Mouse (Mus musculus): ENCODE measurements around the gene Ankrd49. TPM values are rescaled to one million over a fixed set of nuclear protein-coding genes. Genes with fewer than 3 reads are reported as not detected.

The Ankrd49 gene
- polyA plus RNA-seq, 1 experiment from 2014 or later, result 21.0 TPM

- Histone ChIP-seq H3K27ac (ENCODE audit: low read length) (no peak overlapping the region), H3K4me3 (ENCODE audit: low read depth, low read length) (no peak overlapping the region)
Measured at GRCm38 (mm10) chr9:14778341-14778740, 6.3 kb downstream of the Ankrd49 start.

GRCm38 (mm10) chr9:14773813-14774212 lies 10.8 kb downstream of the Ankrd49 start:
- WGBS (ENCODE audit: insufficient replicate concordance), result 27% methylated on average over 2 of the region's 2 CpGs
- H3K36me3 ChIP-seq (ENCODE audit: control insufficient read depth, insufficient read depth), result no peaks in the 10 kb centered on the region
- H3K9ac ChIP-seq (ENCODE audit: low read depth, low read length), result no peak overlapping the region
- no peak overlapping the region for H3K27ac ChIP-seq (ENCODE audit: low read length)
- no peak overlapping the region for H3K4me2 ChIP-seq (ENCODE audit: low read depth, low read length)
- no peaks in the 10 kb centered on the region for H3K9me3 ChIP-seq (replicated peaks; ENCODE audit: control insufficient read depth, low read length)
- H3K4me1 ChIP-seq (ENCODE audit: control insufficient read depth, low read depth, low read length), result no peaks in the 10 kb centered on the region
- no peak overlapping the region for H3K4me3 ChIP-seq (ENCODE audit: low read depth, low read length)
- H3K27me3 ChIP-seq (ENCODE audit: control insufficient read depth, insufficient read depth, low read depth, low read length), result peaks cover 8% of the 10 kb centered on the region
- ATAC-seq (ENCODE audit: low read depth), result no peak

More at GRCm38 (mm10) chr9:14778341-14778740, 6.3 kb downstream of the Ankrd49 start:
- Histone ChIP-seq H3K36me3 (ENCODE audit: control insufficient read depth, insufficient read depth) (peaks cover 11% of the 10 kb centered on the region), H3K9ac (ENCODE audit: low read depth, low read length) (no peak overlapping the region), H3K4me1 (ENCODE audit: control insufficient read depth, low read depth, low read length) (no peaks in the 10 kb centered on the region), H3K9me3 (replicated peaks; ENCODE audit: control insufficient read depth, low read length) (no peaks in the 10 kb centered on the region), H3K4me2 (ENCODE audit: low read depth, low read length) (no peak overlapping the region), H3K27me3 (ENCODE audit: control insufficient read depth, insufficient read depth, low read depth, low read length) (no peaks in the 10 kb centered on the region)
- no peak for ATAC-seq (ENCODE audit: low read depth)
- 61% methylated on average over 13 of the region's 13 CpGs for WGBS (ENCODE audit: insufficient replicate concordance)

- no peak for ATAC-seq (ENCODE audit: low read depth)
- Histone ChIP-seq H3K9ac (ENCODE audit: low read depth, low read length) (no peak overlapping the region), H3K4me3 (ENCODE audit: low read depth, low read length) (no peak overlapping the region), H3K9me3 (replicated peaks; ENCODE audit: control insufficient read depth, low read length) (no peaks in the 10 kb centered on the region), H3K4me1 (ENCODE audit: control insufficient read depth, low read depth, low read length) (no peaks in the 10 kb centered on the region), H3K36me3 (ENCODE audit: control insufficient read depth, insufficient read depth) (no peaks in the 10 kb centered on the region), H3K4me2 (ENCODE audit: low read depth, low read length) (no peak overlapping the region), H3K27me3 (ENCODE audit: control insufficient read depth, insufficient read depth, low read depth, low read length) (peaks cover 8% of the 10 kb centered on the region), H3K27ac (ENCODE audit: low read length) (no peak overlapping the region)
- 54% methylated on average over 2 of the region's 2 CpGs for WGBS (ENCODE audit: insufficient replicate concordance)
Measured at GRCm38 (mm10) chr9:14772074-14772473, 12.6 kb downstream of the Ankrd49 start.

GRCm38 (mm10) chr9:14770803-14771471 lies 13.7 kb downstream of the Ankrd49 start, which contains the start of gene 1700012B09Rik:
1700012B09Rik (minus strand) TSS chr9:14771030.
- no peak within 1 kb of the TSS for H3K4me3 ChIP-seq (ENCODE audit: low read depth, low read length)
- no peaks in the 10 kb centered on the region for H3K4me1 ChIP-seq (ENCODE audit: control insufficient read depth, low read depth, low read length)
- no peak for ATAC-seq (ENCODE audit: low read depth)
- H3K9me3 ChIP-seq (replicated peaks; ENCODE audit: control insufficient read depth, low read length), result no peaks in the 10 kb centered on the region
- H3K27me3 ChIP-seq (ENCODE audit: control insufficient read depth, insufficient read depth, low read depth, low read length), result peaks cover 8% of the 10 kb centered on the region
- 33% methylated on average over 23 of the region's 23 CpGs for WGBS (ENCODE audit: insufficient replicate concordance)
- H3K9ac ChIP-seq (ENCODE audit: low read depth, low read length), result no peak within 1 kb of the TSS
- no peak within 1 kb of the TSS for H3K4me2 ChIP-seq (ENCODE audit: low read depth, low read length)
- H3K36me3 ChIP-seq (ENCODE audit: control insufficient read depth, insufficient read depth), result no peaks in the 10 kb centered on the region
- no peak within 1 kb of the TSS for H3K27ac ChIP-seq (ENCODE audit: low read length)

GRCm38 (mm10) chr9:14769811-14770210 lies 14.8 kb downstream of the Ankrd49 start:
- no peak overlapping the region for H3K27ac ChIP-seq (ENCODE audit: low read length)
- no peak overlapping the region for H3K4me3 ChIP-seq (ENCODE audit: low read depth, low read length)
- H3K4me2 ChIP-seq (ENCODE audit: low read depth, low read length), result no peak overlapping the region
- no peaks in the 10 kb centered on the region for H3K4me1 ChIP-seq (ENCODE audit: control insufficient read depth, low read depth, low read length)
- H3K27me3 ChIP-seq (ENCODE audit: control insufficient read depth, insufficient read depth, low read depth, low read length), result peaks cover 8% of the 10 kb centered on the region
- 52% methylated on average over 6 of the region's 6 CpGs for WGBS (ENCODE audit: insufficient replicate concordance)
- no peaks in the 10 kb centered on the region for H3K9me3 ChIP-seq (replicated peaks; ENCODE audit: control insufficient read depth, low read length)
- no peak overlapping the region for H3K9ac ChIP-seq (ENCODE audit: low read depth, low read length)
- no peaks in the 10 kb centered on the region for H3K36me3 ChIP-seq (ENCODE audit: control insufficient read depth, insufficient read depth)
- ATAC-seq (ENCODE audit: low read depth), result no peak

GRCm38 (mm10) chr9:14764765-14765164 lies 19.9 kb downstream of the Ankrd49 start:
- Histone ChIP-seq H3K4me3 (ENCODE audit: low read depth, low read length) (no peak overlapping the region), H3K9me3 (replicated peaks; ENCODE audit: control insufficient read depth, low read length) (no peaks in the 10 kb centered on the region), H3K36me3 (ENCODE audit: control insufficient read depth, insufficient read depth) (no peaks in the 10 kb centered on the region), H3K9ac (ENCODE audit: low read depth, low read length) (no peak overlapping the region), H3K27ac (ENCODE audit: low read length) (no peak overlapping the region), H3K4me2 (ENCODE audit: low read depth, low read length) (no peak overlapping the region), H3K27me3 (ENCODE audit: control insufficient read depth, insufficient read depth, low read depth, low read length) (no peaks in the 10 kb centered on the region; the same call in 1 of the 2 replicates), H3K4me1 (ENCODE audit: control insufficient read depth, low read depth, low read length) (no peaks in the 10 kb centered on the region)
- WGBS (ENCODE audit: insufficient replicate concordance), result 14% methylated on average over 7 of the region's 7 CpGs
- no peak for ATAC-seq (ENCODE audit: low read depth)

- no peak overlapping the region for H3K27ac ChIP-seq (ENCODE audit: low read length)
- ATAC-seq (ENCODE audit: low read depth), result no peak
- no peaks in the 10 kb centered on the region for H3K4me1 ChIP-seq (ENCODE audit: control insufficient read depth, low read depth, low read length)
- no peaks in the 10 kb centered on the region for H3K36me3 ChIP-seq (ENCODE audit: control insufficient read depth, insufficient read depth)
- no peaks in the 10 kb centered on the region for H3K9me3 ChIP-seq (replicated peaks; ENCODE audit: control insufficient read depth, low read length)
- no peak overlapping the region for H3K4me2 ChIP-seq (ENCODE audit: low read depth, low read length)
- H3K4me3 ChIP-seq (ENCODE audit: low read depth, low read length), result no peak overlapping the region
- H3K9ac ChIP-seq (ENCODE audit: low read depth, low read length), result no peak overlapping the region
- no peaks in the 10 kb centered on the region for H3K27me3 ChIP-seq (ENCODE audit: control insufficient read depth, insufficient read depth, low read depth, low read length)
Measured at GRCm38 (mm10) chr9:14759261-14759660, 25.4 kb downstream of the Ankrd49 start.

GRCm38 (mm10) chr9:14758590-14758989 lies 26.1 kb downstream of the Ankrd49 start:
- WGBS (ENCODE audit: insufficient replicate concordance), result 21% methylated on average over 7 of the region's 7 CpGs
- Histone ChIP-seq H3K4me2 (ENCODE audit: low read depth, low read length) (no peak overlapping the region), H3K4me1 (ENCODE audit: control insufficient read depth, low read depth, low read length) (no peaks in the 10 kb centered on the region), H3K9ac (ENCODE audit: low read depth, low read length) (no peak overlapping the region), H3K9me3 (replicated peaks; ENCODE audit: control insufficient read depth, low read length) (no peaks in the 10 kb centered on the region), H3K27ac (ENCODE audit: low read length) (no peak overlapping the region), H3K4me3 (ENCODE audit: low read depth, low read length) (no peak overlapping the region), H3K36me3 (ENCODE audit: control insufficient read depth, insufficient read depth) (no peaks in the 10 kb centered on the region), H3K27me3 (ENCODE audit: control insufficient read depth, insufficient read depth, low read depth, low read length) (no peaks in the 10 kb centered on the region)
- ATAC-seq (ENCODE audit: low read depth), result peak; percentile 19; the same call in 1 of the 2 replicates

- peaks cover 11% of the 10 kb centered on the region; the same call in 1 of the 2 replicates for H3K27me3 ChIP-seq (ENCODE audit: control insufficient read depth, insufficient read depth, low read depth, low read length)
- WGBS (ENCODE audit: insufficient replicate concordance), result 57% methylated on average over 3 of the region's 3 CpGs
- no peak overlapping the region for H3K27ac ChIP-seq (ENCODE audit: low read length)
- H3K4me1 ChIP-seq (ENCODE audit: control insufficient read depth, low read depth, low read length), result no peaks in the 10 kb centered on the region
- no peak overlapping the region for H3K4me2 ChIP-seq (ENCODE audit: low read depth, low read length)
- no peak overlapping the region for H3K9ac ChIP-seq (ENCODE audit: low read depth, low read length)
- ATAC-seq (ENCODE audit: low read depth), result no peak
- no peaks in the 10 kb centered on the region for H3K9me3 ChIP-seq (replicated peaks; ENCODE audit: control insufficient read depth, low read length)
- H3K36me3 ChIP-seq (ENCODE audit: control insufficient read depth, insufficient read depth), result no peaks in the 10 kb centered on the region
- no peak overlapping the region for H3K4me3 ChIP-seq (ENCODE audit: low read depth, low read length)
Measured at GRCm38 (mm10) chr9:14754469-14754868, 30.2 kb downstream of the Ankrd49 start.

All from liver, embryonic 16.5 days (tissue).